Mouse (Mus musculus) liver, embryonic 12.5 days (tissue): ENCODE data around the gene Thsd7b. TPM values are rescaled to one million over a fixed set of nuclear protein-coding genes. Genes with fewer than 3 reads are reported as not detected.

Experiments
- ATAC-seq: fragments of 200-750 bp; cut with Nextera tagmentation; 2 replicates; pipeline ENCODE4 v1.8.0; 2017; ENCODE audit warnings: moderate number of reproducible peaks, mild to moderate bottlenecking, moderate library complexity
- H3K27ac ChIP-seq: fragments of 300-500 bp; sonication (generic); 2 replicates; pipeline ENCODE4 v1.5.1; 2016; ENCODE audit warnings: mild to moderate bottlenecking
- H3K27me3 ChIP-seq: fragments of 300-500 bp; sonication (generic); replicated peaks from 2 replicates; pipeline ENCODE4 v1.6.1; 2016; ENCODE audit warnings: mild to moderate bottlenecking, moderate library complexity
- H3K36me3 ChIP-seq: fragments of 300-500 bp; sonication (generic); 2 replicates; pipeline ENCODE4 v1.6.1; 2016; ENCODE audit warnings: mild to moderate bottlenecking, moderate library complexity
- H3K4me1 ChIP-seq: fragments of 300-500 bp; sonication (generic); 2 replicates; pipeline ENCODE4 v1.6.1; 2016
- H3K4me2 ChIP-seq: fragments of 300-500 bp; sonication (generic); 2 replicates; pipeline ENCODE4 v1.6.1; 2016; ENCODE audit warnings: mild to moderate bottlenecking, moderate library complexity
- H3K4me3 ChIP-seq: fragments of 300-500 bp; sonication (generic); 2 replicates; pipeline ENCODE4 v1.5.1; 2016; ENCODE audit warnings: mild to moderate bottlenecking, moderate library complexity
- H3K9ac ChIP-seq: fragments of 300-500 bp; sonication (generic); 2 replicates; pipeline ENCODE4 v1.6.1; 2016; ENCODE audit warnings: mild to moderate bottlenecking, moderate library complexity
- H3K9me3 ChIP-seq: fragments of 300-500 bp; sonication (generic); replicated peaks from 2 replicates; pipeline ENCODE4 v1.6.1; 2016; ENCODE audit warnings: mild to moderate bottlenecking, moderate library complexity
- WGBS: fragments of 180-500 bp; shearing (Covaris S2); methylation state at CpG from one replicate; pipeline ENCODE4 v1.1.7; 2016; ENCODE audit not compliant: insufficient replicate concordance; 5-methylcytosine and 5-hydroxymethylcytosine counted together
- polyA plus RNA-seq: library from polyadenylated mRNA; unstranded; fragments of >200 nt; fragmentation: Nextera tagmentation; extraction: Ambion mirVana; gene quantifications from 2 replicates; pipeline ENCODE4 v1.2.1, GENCODE M21; 2016

Gene Thsd7b
- 0.26 and 0.43 TPM in 2 replicates for polyA plus RNA-seq

DNA sequence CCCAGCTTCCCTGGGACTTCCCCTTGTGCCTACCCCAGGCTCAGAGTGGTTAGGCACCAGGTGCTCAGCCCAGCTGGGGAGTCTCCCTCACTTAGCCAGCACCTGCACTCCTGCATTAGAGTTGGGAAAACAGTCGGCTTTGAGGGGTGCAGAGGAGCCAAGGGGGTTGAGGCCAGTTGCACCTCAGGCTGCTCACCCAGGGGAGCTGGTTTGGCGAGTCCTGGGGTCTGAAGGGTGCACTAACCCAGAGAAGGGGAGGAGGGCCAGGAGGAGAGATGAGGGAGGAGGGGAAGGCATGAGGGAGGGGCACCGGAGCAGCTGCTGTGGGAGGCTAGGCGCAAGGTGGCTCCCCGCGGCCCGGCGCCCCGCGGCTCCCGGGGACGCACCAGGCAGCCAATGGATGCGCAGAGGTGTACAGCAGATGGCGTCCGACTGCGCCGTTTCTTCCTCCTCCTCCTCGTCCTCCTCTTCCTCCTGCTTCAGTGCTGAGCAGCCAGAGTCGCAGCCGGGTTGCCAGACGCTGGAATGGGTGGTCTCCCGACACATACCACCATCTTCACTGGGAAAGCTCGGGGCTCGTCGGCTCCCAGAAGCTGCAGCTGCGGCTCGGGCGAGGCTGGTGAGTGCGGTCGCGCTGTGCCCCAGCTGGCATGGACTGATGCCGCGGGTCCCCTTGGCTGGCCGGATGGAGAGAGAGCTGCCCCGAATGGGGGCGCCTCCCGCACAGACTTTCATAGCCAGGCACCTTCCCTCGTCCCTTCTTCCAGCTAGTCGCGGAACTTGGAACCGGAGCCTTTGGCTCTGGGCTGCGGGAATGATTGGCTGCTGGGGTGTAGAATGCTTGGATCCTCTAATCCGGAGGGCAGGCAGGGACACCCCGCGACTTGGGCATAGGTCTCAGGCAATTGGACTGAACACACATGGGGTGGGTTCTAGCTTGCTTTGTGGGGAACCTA, at the start of gene Thsd7b:
TSS of gene Thsd7b (plus strand) at position 321 of the 956 bp plus-strand sequence.
- Histone ChIP-seq H3K27me3 (peaks cover 32% of the 10 kb centered on the region), H3K4me1 (no peaks in the 10 kb centered on the region), H3K4me3 (peak within 1 kb of the TSS; percentile 30), H3K9ac (no peak within 1 kb of the TSS), H3K27ac (no peak within 1 kb of the TSS), H3K9me3 (no peaks in the 10 kb centered on the region), H3K36me3 (no peaks in the 10 kb centered on the region), H3K4me2 (peak within 1 kb of the TSS; percentile 38)
- WGBS, result 4% methylated on average over 43 of the region's 45 CpGs
- 0 out of 2 replicates have a peak, but pooled peaks have one; percentile 21 for ATAC-seq

DNA sequence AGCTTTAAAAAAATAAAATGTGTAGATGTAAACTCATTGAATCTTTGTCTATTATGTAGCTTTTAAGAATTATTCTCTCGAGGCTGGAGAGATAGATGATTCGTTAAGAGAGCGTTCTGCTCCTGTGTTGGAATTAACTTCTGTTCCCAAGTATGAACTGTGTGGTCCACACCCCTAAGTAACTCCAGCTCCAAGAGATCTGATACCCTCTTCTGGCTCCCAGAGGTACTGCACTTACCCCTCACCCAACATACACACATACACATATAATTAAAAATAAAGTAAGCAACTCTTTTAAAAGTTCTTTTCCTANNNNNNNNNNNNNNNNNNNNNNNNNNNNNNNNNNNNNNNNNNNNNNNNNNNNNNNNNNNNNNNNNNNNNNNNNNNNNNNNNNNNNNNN, 28.8 kb upstream of the Thsd7b start:
- Histone ChIP-seq H3K9ac (no peak overlapping the region), H3K9me3 (no peaks in the 10 kb centered on the region)

DNA sequence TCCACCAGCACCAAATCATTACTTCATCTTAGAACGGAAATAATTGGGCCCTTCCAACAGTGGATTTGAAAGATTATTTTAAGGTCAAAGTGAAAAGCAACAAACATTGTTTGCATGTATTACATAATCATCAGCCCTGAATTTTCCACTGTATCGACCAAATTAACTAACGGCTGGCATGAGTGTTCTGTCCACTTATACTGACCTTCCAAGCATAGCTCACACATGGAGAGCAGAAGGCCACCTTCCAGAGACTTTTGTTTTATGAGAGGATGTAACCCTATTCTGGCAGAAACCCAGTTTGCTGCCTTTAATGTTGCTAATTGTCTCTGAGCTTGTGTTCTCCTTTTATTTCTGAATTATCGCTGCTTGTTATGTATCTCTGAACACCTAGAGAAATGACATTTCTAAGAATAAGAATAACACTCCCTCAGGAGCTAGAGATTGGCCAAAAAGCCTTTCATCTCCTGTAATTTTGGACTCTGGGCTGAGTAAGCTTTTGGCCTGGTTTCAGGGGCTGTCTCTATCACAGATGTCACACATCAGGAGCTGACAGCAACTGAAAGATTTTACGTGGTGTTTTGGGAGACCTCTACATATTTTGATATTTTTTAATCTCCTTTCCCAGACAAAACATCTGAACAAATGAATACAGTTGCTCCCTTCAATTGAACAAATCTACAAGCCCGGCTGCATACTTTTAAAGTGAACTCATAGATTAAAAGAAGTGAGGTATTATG, 22.2 kb upstream of the Thsd7b start:
- H3K4me2 ChIP-seq, result no peak overlapping the region
- no peak overlapping the region for H3K9ac ChIP-seq
- no peaks in the 10 kb centered on the region for H3K27me3 ChIP-seq
- WGBS, result 60% methylated on average over 6 of the region's 6 CpGs
- H3K36me3 ChIP-seq, result no peaks in the 10 kb centered on the region
- H3K4me3 ChIP-seq, result no peak overlapping the region
- no peaks in the 10 kb centered on the region for H3K4me1 ChIP-seq
- ATAC-seq, result no peak
- H3K27ac ChIP-seq, result no peak overlapping the region
- no peaks in the 10 kb centered on the region for H3K9me3 ChIP-seq

More for the DNA sequence above, 28.8 kb upstream of the Thsd7b start:
- Histone ChIP-seq H3K4me3 (no peak overlapping the region), H3K36me3 (no peaks in the 10 kb centered on the region), H3K4me2 (no peak overlapping the region), H3K27ac (no peak overlapping the region), H3K4me1 (no peaks in the 10 kb centered on the region), H3K27me3 (no peaks in the 10 kb centered on the region)
- 52% methylated on average over 3 of the region's 3 CpGs for WGBS
- no peak for ATAC-seq

DNA sequence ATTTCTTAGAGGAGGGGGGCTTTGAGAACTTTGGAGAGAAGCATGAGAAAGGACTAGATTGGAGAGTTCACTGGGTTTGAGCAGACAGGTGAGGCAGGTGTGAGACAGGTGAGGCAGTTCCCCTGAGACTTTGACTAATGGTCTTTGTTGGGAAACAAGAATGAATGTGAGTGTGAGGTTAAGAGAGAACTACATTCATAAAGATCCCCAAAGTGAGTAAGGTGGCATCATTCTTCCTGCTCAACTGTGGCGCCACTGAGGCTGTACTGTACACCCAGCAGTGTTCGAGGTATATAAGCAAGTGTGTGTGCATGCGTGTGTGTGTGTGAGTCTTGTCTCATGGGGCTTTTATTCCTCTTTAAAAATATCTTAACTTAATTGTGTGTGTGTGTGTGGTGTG, 6.4 kb upstream of the Thsd7b start:
- H3K4me1 ChIP-seq, result no peaks in the 10 kb centered on the region
- no peaks in the 10 kb centered on the region for H3K36me3 ChIP-seq
- 68% methylated on average over 3 of the region's 3 CpGs for WGBS
- no peak overlapping the region for H3K27ac ChIP-seq
- no peak overlapping the region for H3K4me2 ChIP-seq
- no peak overlapping the region for H3K4me3 ChIP-seq
- no peak for ATAC-seq
- H3K9me3 ChIP-seq, result no peaks in the 10 kb centered on the region
- no peak overlapping the region for H3K9ac ChIP-seq
- H3K27me3 ChIP-seq, result no peaks in the 10 kb centered on the region

DNA sequence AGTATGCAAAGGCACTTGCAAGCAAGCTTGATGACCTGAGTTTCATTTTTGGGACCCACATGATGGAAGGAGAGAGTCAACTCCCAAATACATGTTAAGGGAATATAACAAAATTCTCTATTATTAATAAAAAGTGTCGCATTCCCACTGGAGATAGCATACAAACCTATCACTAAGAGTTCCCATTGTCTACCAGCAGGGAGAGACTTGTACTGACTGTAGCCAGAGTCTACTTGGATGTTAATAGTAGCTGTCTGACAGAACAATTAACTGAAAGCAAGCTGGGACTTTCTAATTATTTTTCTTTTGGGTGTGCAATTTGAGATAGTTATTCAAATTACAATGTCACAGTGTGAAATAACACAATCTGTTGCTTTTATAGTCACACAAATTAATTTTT, 31.1 kb downstream of the Thsd7b start:
- WGBS, result 45% methylated on average over 1 of the region's 1 CpGs
- H3K9me3 ChIP-seq, result no peaks in the 10 kb centered on the region
- ATAC-seq, result no peak

DNA sequence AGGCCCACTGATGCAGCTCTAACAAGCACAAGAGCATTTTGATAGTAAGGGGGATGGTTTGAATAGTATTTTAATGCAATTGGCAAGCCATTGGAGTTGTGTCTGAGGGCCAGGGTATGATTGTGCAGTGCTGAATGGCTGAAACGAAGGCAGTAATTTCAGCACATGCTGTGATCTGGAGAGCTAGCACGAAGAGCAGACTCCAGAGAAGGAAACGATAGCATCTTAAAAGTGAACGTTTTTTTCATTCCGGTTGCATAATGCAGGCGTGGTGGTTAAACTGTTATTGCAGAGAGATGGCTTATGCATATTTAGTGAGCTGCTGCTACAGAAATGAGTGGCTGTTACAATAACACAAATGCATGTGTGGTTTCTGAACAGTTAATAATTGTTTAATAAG, 51.3 kb downstream of the Thsd7b start:
- no peaks in the 10 kb centered on the region for H3K36me3 ChIP-seq
- H3K27me3 ChIP-seq, result no peaks in the 10 kb centered on the region
- no peak overlapping the region for H3K4me3 ChIP-seq
- H3K4me2 ChIP-seq, result no peak overlapping the region
- no peak overlapping the region for H3K9ac ChIP-seq
- no peaks in the 10 kb centered on the region for H3K9me3 ChIP-seq
- H3K4me1 ChIP-seq, result no peaks in the 10 kb centered on the region
- H3K27ac ChIP-seq, result no peak overlapping the region
- no peak for ATAC-seq
- 63% methylated on average over 6 of the region's 6 CpGs for WGBS

More for the DNA sequence above, 31.1 kb downstream of the Thsd7b start:
- Histone ChIP-seq H3K27me3 (no peaks in the 10 kb centered on the region), H3K4me2 (no peak overlapping the region), H3K4me1 (no peaks in the 10 kb centered on the region), H3K9ac (no peak overlapping the region), H3K27ac (no peak overlapping the region), H3K36me3 (no peaks in the 10 kb centered on the region), H3K4me3 (no peak overlapping the region)

DNA sequence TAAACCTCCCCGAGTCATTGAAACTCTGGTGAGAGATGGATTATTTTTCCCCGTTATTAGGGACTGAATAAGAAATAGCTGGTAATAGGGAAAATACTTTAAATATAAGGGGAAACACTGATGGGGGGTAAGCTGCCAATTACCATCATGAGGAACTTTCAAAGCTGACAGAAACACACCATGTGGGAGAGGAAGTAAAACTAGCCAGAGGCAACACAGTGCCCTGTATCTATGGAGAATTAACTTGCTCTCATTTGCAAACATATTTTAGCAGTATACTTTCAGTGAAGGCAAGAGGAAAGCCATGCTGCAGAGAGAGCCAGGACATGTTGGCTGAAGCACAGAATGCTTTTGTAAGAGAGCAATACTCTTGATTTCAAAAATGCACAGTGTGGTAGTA, 51.7 kb downstream of the Thsd7b start:
- Histone ChIP-seq H3K9ac (no peak overlapping the region), H3K4me3 (no peak overlapping the region), H3K4me2 (no peak overlapping the region), H3K36me3 (no peaks in the 10 kb centered on the region), H3K27me3 (no peaks in the 10 kb centered on the region), H3K27ac (no peak overlapping the region), H3K4me1 (no peaks in the 10 kb centered on the region), H3K9me3 (no peaks in the 10 kb centered on the region)
- no peak for ATAC-seq
- 75% methylated on average over 2 of the region's 2 CpGs for WGBS

DNA sequence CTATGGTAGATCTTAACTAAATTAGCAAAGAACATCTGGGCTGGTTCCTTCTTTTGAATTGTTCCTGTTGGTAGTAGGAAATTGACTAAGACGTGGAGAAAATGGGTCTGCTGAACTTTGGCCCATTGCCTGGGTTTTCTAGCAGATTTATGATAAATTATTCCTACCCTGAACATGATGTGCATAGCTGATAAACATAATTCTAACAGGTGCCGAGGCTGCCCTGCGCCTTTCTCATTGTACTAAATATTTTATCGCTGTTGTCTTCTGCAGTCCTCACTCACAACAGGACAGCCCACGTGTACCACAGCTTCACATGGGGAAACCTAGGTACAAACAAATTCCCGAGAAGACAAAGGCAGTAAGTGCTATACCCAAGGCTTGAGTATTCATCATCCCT, 83.5 kb downstream of the Thsd7b start:
- Histone ChIP-seq H3K9me3 (no peaks in the 10 kb centered on the region), H3K4me3 (no peak overlapping the region), H3K4me1 (no peaks in the 10 kb centered on the region), H3K36me3 (no peaks in the 10 kb centered on the region), H3K4me2 (no peak overlapping the region), H3K9ac (no peak overlapping the region), H3K27me3 (no peaks in the 10 kb centered on the region), H3K27ac (no peak overlapping the region)
- 60% methylated on average over 6 of the region's 6 CpGs for WGBS
- no peak for ATAC-seq

DNA sequence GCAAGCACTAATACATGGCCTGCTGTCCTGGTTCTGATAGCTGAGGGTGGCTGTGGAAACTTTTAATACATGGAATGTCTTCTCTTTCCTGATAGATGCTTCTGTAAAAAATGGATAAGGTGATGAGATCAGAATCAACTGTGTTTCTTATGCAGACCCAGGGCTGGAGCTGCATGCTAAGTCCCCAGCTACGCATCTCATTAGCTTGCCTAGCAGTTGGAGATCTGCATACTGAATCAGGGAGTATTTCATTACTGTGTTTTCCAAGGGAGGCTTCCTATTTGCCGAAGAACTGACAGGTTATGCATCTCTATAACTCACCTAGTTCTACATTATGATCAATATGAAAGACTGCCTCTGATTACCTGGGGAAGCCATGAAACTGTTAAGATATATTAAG, 84.3 kb downstream of the Thsd7b start:
- Histone ChIP-seq H3K4me2 (no peak overlapping the region), H3K4me1 (no peaks in the 10 kb centered on the region), H3K9ac (no peak overlapping the region), H3K27ac (no peak overlapping the region), H3K27me3 (no peaks in the 10 kb centered on the region), H3K36me3 (no peaks in the 10 kb centered on the region), H3K4me3 (no peak overlapping the region), H3K9me3 (no peaks in the 10 kb centered on the region)
- 70% methylated on average over 2 of the region's 2 CpGs for WGBS
- ATAC-seq, result no peak

DNA sequence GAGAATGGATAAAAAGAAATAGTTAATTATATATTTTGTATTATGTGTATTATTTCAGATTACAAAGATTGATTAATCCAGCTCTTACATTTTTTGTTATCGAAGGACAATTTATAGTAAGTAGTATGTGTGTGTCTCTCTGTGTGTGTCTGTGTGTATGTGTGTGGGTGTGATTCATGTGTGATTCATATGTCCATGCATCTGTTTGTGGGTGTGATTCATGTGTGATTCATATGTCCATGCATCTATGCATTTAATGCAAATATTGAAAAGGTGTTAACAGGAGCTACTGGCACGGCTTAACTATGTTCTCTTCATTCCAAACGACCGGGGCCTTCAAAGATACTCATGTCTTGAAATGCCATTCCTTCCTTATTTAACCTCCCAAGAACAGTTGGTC, 90.3 kb downstream of the Thsd7b start:
- Histone ChIP-seq H3K9ac (no peak overlapping the region), H3K27me3 (no peaks in the 10 kb centered on the region), H3K4me2 (no peak overlapping the region), H3K27ac (no peak overlapping the region), H3K36me3 (no peaks in the 10 kb centered on the region), H3K4me1 (no peaks in the 10 kb centered on the region), H3K4me3 (no peak overlapping the region), H3K9me3 (no peaks in the 10 kb centered on the region)
- ATAC-seq, result no peak
- 80% methylated on average over 4 of the region's 4 CpGs for WGBS

DNA sequence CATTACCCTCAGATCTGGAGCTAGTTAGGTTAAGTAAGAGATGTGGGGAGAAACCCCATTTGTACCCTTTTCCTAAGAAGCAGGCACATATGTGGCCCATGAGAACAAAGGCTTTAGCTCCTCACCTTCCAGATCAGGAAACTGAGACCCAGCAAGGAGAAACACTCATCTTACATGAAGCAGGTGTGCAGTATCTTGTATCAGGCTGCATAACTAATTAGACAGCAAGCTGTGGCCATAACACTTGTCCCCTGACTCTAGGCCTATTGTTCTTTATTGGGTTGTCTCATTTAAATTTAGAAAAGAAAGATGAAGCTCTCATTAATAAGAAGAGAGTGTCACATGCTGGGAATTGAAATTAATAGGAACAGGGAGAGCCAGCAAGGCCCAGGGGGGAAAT, 91.7 kb downstream of the Thsd7b start:
- Histone ChIP-seq H3K9me3 (no peaks in the 10 kb centered on the region), H3K4me1 (no peaks in the 10 kb centered on the region), H3K9ac (no peak overlapping the region), H3K36me3 (no peaks in the 10 kb centered on the region), H3K4me3 (no peak overlapping the region), H3K27me3 (no peaks in the 10 kb centered on the region), H3K27ac (no peak overlapping the region), H3K4me2 (no peak overlapping the region)
- no peak for ATAC-seq

DNA sequence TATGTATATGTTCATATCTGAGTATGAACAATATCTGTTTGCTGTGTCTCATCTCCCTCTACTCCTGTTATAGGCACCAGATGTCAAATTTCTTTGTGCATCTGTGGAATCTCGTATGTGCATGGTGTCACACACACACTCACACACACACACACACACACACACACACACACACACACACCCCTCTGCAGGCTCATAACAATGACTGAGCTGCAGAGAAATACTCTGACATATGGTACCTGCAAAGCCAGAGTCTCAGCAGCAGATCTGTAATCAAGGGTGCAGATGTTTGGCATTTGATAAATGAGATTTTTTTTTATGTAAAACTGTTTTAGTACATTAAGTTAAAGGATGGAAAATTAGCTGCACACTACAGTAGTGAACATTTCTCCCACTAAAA, 92.5 kb downstream of the Thsd7b start:
- no peak for ATAC-seq
- 38% methylated on average over 1 of the region's 1 CpGs for whole genome bisulfite sequencing
- no peak overlapping the region for H3K4me3 ChIP-seq
- no peak overlapping the region for H3K9ac ChIP-seq
- no peaks in the 10 kb centered on the region for H3K27me3 ChIP-seq
- H3K9me3 ChIP-seq, result no peaks in the 10 kb centered on the region
- H3K4me1 ChIP-seq, result no peaks in the 10 kb centered on the region
- H3K4me2 ChIP-seq, result no peak overlapping the region
- H3K27ac ChIP-seq, result no peak overlapping the region
- H3K36me3 ChIP-seq, result no peaks in the 10 kb centered on the region
